15 mouse cellular contexts compared by ENCODE assay signal in genomic region chr1:84404880-84405279, GRCm38 (mm10). TPM values are rescaled to one million over a fixed set of nuclear protein-coding genes. Genes with fewer than 3 reads are reported as not detected.
DNase-seq lines count a peak whose midpoint lies in the region; ATAC-seq lines count a peak whose summit lies in the region.
"Had no signal": no experiment of that assay in that cellular context is flagged by ENCODE, and none has a peak within 500 bp of the region (broad histone marks: within the 10 kb centered on the region; RNA-seq: fewer than 3 reads in every experiment).

No protein-coding gene starts in this region.

- no peaks in the 10 kb centered on the region for H3K27me3 ChIP-seq in forebrain, embryonic 14.5 days (replicated peaks; ENCODE audit: control insufficient read depth, insufficient read depth, low read length)
- H3K27me3 ChIP-seq in forebrain, embryonic 15.5 days = no peaks in the 10 kb centered on the region
- H3K27me3 ChIP-seq in neural tube, embryonic 14.5 days (ENCODE audit: control insufficient read depth, insufficient read depth, low read length) = no peaks in the 10 kb centered on the region
- no peaks in the 10 kb centered on the region for H3K27me3 ChIP-seq in neural tube, embryonic 15.5 days (replicated peaks)
- no peaks in the 10 kb centered on the region for H3K27me3 ChIP-seq in stomach, embryonic 16.5 days (ENCODE audit: control insufficient read depth, insufficient read depth, low read length)
- H3K27me3 ChIP-seq: embryonic facial prominence, embryonic 13.5 days; Patski; stomach, embryonic 15.5 days had no signal

- H3K27ac ChIP-seq in forebrain, embryonic 14.5 days (ENCODE audit: low read depth, low read length) = no peak overlapping the region
- no peak overlapping the region for H3K27ac ChIP-seq in forebrain, embryonic 15.5 days (replicated peaks)
- H3K27ac ChIP-seq in neural tube, embryonic 14.5 days (ENCODE audit: low read depth, low read length) = no peak overlapping the region
- no peak overlapping the region for H3K27ac ChIP-seq in neural tube, embryonic 15.5 days (replicated peaks)
- no peak overlapping the region for H3K27ac ChIP-seq in stomach, embryonic 16.5 days (ENCODE audit: low read length)
- H3K27ac ChIP-seq: embryonic facial prominence, embryonic 13.5 days; stomach, embryonic 15.5 days had no signal

- no peak overlapping the region for H3K4me2 ChIP-seq in forebrain, embryonic 14.5 days (ENCODE audit: low read length)
- H3K4me2 ChIP-seq in forebrain, embryonic 15.5 days (replicated peaks) = no peak overlapping the region
- no peak overlapping the region for H3K4me2 ChIP-seq in neural tube, embryonic 14.5 days (ENCODE audit: low read depth, low read length)
- no peak overlapping the region for H3K4me2 ChIP-seq in neural tube, embryonic 15.5 days
- no peak overlapping the region for H3K4me2 ChIP-seq in stomach, embryonic 16.5 days (ENCODE audit: low read depth, low read length)
- H3K4me2 ChIP-seq: embryonic facial prominence, embryonic 13.5 days; stomach, embryonic 15.5 days had no signal

- no peaks in the 10 kb centered on the region for H3K36me3 ChIP-seq in forebrain, embryonic 14.5 days (ENCODE audit: control insufficient read depth, insufficient read depth, low read length)
- no peaks in the 10 kb centered on the region for H3K36me3 ChIP-seq in forebrain, embryonic 15.5 days
- no peaks in the 10 kb centered on the region for H3K36me3 ChIP-seq in neural tube, embryonic 14.5 days (ENCODE audit: control insufficient read depth, insufficient read depth, low read length)
- H3K36me3 ChIP-seq in neural tube, embryonic 15.5 days = no peaks in the 10 kb centered on the region
- no peaks in the 10 kb centered on the region for H3K36me3 ChIP-seq in stomach, embryonic 16.5 days (ENCODE audit: control insufficient read depth, insufficient read depth, low read length)
- H3K36me3 ChIP-seq: embryonic facial prominence, embryonic 13.5 days; stomach, embryonic 15.5 days had no signal

- 0 out of 2 replicates have a peak, but pooled peaks have one; percentile 26 for ATAC-seq in forebrain, embryonic 14.5 days
- ATAC-seq in forebrain, embryonic 15.5 days (replicated peaks) = no peak
- peak; percentile 28; the same call in 1 of the 2 replicates for ATAC-seq in neural tube, embryonic 14.5 days (ENCODE audit: low read depth)
- no peak for ATAC-seq in neural tube, embryonic 15.5 days (ENCODE audit: low FRiP score)
- peak; percentile 10; the same call in 1 of the 2 replicates for ATAC-seq in stomach, embryonic 16.5 days (ENCODE audit: insufficient read depth, low FRiP score)
- ATAC-seq: forebrain, postnatal 0 days; Patski had no signal

- no peaks in the 10 kb centered on the region for H3K4me1 ChIP-seq in forebrain, embryonic 14.5 days (ENCODE audit: control insufficient read depth, insufficient read depth, low read length)
- no peaks in the 10 kb centered on the region for H3K4me1 ChIP-seq in forebrain, embryonic 15.5 days
- no peaks in the 10 kb centered on the region for H3K4me1 ChIP-seq in neural tube, embryonic 14.5 days (ENCODE audit: control insufficient read depth, insufficient read depth, low read length)
- 0 out of 2 replicates have a peak, but pooled peaks cover 2% of the 10 kb centered on the region for H3K4me1 ChIP-seq in neural tube, embryonic 15.5 days
- no peaks in the 10 kb centered on the region for H3K4me1 ChIP-seq in stomach, embryonic 16.5 days (ENCODE audit: control insufficient read depth, insufficient read depth, low read length)
- H3K4me1 ChIP-seq: stomach, embryonic 15.5 days had no signal

- no peak for DNase-seq in forebrain, embryonic 14.5 days (ENCODE audit: low spot score)
- DNase-seq in heart, postnatal 25 days (ENCODE audit: low spot score) = peak; percentile 17
- DNase-seq in adipocyte (ENCODE audit: low spot score) = no peak
- no peak for DNase-seq in embryo, embryonic 10 days (ENCODE audit: low spot score)
- DNase-seq: cerebellum, adult 2 months; forebrain, postnatal 0 days; kidney, adult 2 months; right cerebral cortex, adult 18-20 months had no signal

- H3K9ac ChIP-seq in forebrain, embryonic 14.5 days (ENCODE audit: low read length) = no peak overlapping the region
- no peak overlapping the region for H3K9ac ChIP-seq in forebrain, embryonic 15.5 days (replicated peaks)
- H3K9ac ChIP-seq in neural tube, embryonic 14.5 days (replicated peaks; ENCODE audit: low read depth, low read length) = no peak overlapping the region
- H3K9ac ChIP-seq in neural tube, embryonic 15.5 days (replicated peaks) = no peak overlapping the region
- H3K9ac ChIP-seq in stomach, embryonic 16.5 days (ENCODE audit: low read length) = no peak overlapping the region
- H3K9ac ChIP-seq: embryonic facial prominence, embryonic 13.5 days; forebrain, postnatal 0 days; stomach, embryonic 15.5 days had no signal

- H3K9me3 ChIP-seq in forebrain, embryonic 14.5 days (replicated peaks; ENCODE audit: control insufficient read depth, low read length) = no peaks in the 10 kb centered on the region
- no peaks in the 10 kb centered on the region for H3K9me3 ChIP-seq in forebrain, embryonic 15.5 days
- no peaks in the 10 kb centered on the region for H3K9me3 ChIP-seq in neural tube, embryonic 14.5 days (ENCODE audit: control insufficient read depth, low read length)
- no peaks in the 10 kb centered on the region for H3K9me3 ChIP-seq in neural tube, embryonic 15.5 days (replicated peaks)
- no peaks in the 10 kb centered on the region for H3K9me3 ChIP-seq in stomach, embryonic 16.5 days (replicated peaks; ENCODE audit: control insufficient read depth, low read length)
- H3K9me3 ChIP-seq: embryonic facial prominence, embryonic 13.5 days; stomach, embryonic 15.5 days had no signal

- no peak overlapping the region for H3K4me3 ChIP-seq in forebrain, embryonic 14.5 days (ENCODE audit: low read depth, low read length)
- H3K4me3 ChIP-seq in forebrain, embryonic 15.5 days = no peak overlapping the region
- no peak overlapping the region for H3K4me3 ChIP-seq in neural tube, embryonic 14.5 days (ENCODE audit: low read depth, low read length)
- no peak overlapping the region for H3K4me3 ChIP-seq in neural tube, embryonic 15.5 days (replicated peaks)
- H3K4me3 ChIP-seq in stomach, embryonic 16.5 days (replicated peaks; ENCODE audit: low read length) = no peak overlapping the region
- H3K4me3 ChIP-seq: embryonic facial prominence, embryonic 13.5 days; stomach, embryonic 15.5 days had no signal

- WGBS in forebrain, embryonic 14.5 days = 52% methylated on average over 12 of the region's 12 CpGs
- WGBS in forebrain, embryonic 15.5 days = 52% methylated on average over 12 of the region's 12 CpGs
- 53% methylated on average over 12 of the region's 12 CpGs for WGBS in neural tube, embryonic 14.5 days
- 56% methylated on average over 12 of the region's 12 CpGs for WGBS in neural tube, embryonic 15.5 days
- 49% methylated on average over 12 of the region's 12 CpGs for WGBS in stomach, embryonic 16.5 days

- intact Hi-C loops in heart, postnatal 25 days (cut with DNase I) = no loop called here

RNA-seq across cellular contexts. Expression of gene Pid1, which starts 40.9 kb away (rescaled TPM):
- 42.2 and 54.3 TPM in 2 replicates for polyA plus RNA-seq in forebrain, embryonic 14.5 days (2014; fragmentation: Nextera tagmentation; extraction: Ambion mirVana)
- 60.0 and 64.0 TPM in 2 replicates for polyA plus RNA-seq in forebrain, embryonic 15.5 days (2015; fragmentation: Nextera tagmentation; extraction: Ambion mirVana)
- 114 and 145 TPM in 2 replicates for polyA plus RNA-seq in neural tube, embryonic 14.5 days (2014; fragmentation: Nextera tagmentation; extraction: Ambion mirVana)
- polyA plus RNA-seq in neural tube, embryonic 15.5 days (2015; fragmentation: Nextera tagmentation; extraction: Ambion mirVana) = 83.9 and 97.2 TPM in 2 replicates
- 10 to 100 TPM in 1 of 2 experiments, 1 to 10 TPM in 1; 8.7 to 11.1 TPM for total RNA-seq in heart, postnatal 25 days (2021)
- 21.9 and 23.3 TPM in 2 replicates for polyA plus RNA-seq in stomach, embryonic 16.5 days (2015; fragmentation: Nextera tagmentation; extraction: Ambion mirVana)

Comparison
In these comparisons a context has a peak if more than half of its experiments do, and no peak if none do; other contexts are left out.
1. ATAC-seq: peak in forebrain, embryonic 14.5 days (single experiment), neural tube, embryonic 14.5 days (single experiment) and stomach, embryonic 16.5 days (single experiment); none in forebrain, embryonic 15.5 days (single experiment) and neural tube, embryonic 15.5 days (single experiment).